Mouse (Mus musculus): ENCODE data around the gene Srp14.

The Srp14 gene

GRCm38 (mm10) chr2:118479550-118479909 lies at the start of gene Srp14:
Srp14 (minus strand) TSS chr2:118479711.
- DNase-seq, result peak; percentile 92 to 95

GRCm38 (mm10) chr2:118526545-118526944 lies 47.0 kb upstream of the Srp14 start:
- DNase-seq, result no peak

DNA sequence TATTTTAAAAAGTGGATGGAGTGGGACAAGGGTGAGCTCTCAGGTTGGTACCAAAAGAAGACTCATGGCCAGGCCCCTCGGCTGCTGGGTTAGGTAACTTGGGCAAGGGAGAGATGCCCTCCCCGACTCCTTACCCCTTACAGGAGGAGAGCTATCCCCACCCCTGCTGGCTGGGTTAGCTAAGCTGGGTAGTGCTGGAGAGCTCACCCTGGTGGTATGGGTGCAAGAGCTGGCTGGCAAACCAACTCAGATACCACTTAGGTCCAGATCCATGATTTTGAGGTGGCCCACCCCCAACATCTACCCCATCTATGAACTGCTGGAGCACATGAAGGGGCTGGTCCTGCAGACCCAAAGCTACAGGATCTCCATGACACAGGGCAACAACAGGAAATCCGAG lies 45.3 kb upstream of the Srp14 start:
- no peak for DNase-seq

- DNase-seq, result no peak
Measured at GRCm38 (mm10) chr2:118523163-118523730, 43.7 kb upstream of the Srp14 start.

- DNase-seq, result peak; percentile 49 to 73
Measured at GRCm38 (mm10) chr2:118522265-118522664, 42.8 kb upstream of the Srp14 start.

DNA sequence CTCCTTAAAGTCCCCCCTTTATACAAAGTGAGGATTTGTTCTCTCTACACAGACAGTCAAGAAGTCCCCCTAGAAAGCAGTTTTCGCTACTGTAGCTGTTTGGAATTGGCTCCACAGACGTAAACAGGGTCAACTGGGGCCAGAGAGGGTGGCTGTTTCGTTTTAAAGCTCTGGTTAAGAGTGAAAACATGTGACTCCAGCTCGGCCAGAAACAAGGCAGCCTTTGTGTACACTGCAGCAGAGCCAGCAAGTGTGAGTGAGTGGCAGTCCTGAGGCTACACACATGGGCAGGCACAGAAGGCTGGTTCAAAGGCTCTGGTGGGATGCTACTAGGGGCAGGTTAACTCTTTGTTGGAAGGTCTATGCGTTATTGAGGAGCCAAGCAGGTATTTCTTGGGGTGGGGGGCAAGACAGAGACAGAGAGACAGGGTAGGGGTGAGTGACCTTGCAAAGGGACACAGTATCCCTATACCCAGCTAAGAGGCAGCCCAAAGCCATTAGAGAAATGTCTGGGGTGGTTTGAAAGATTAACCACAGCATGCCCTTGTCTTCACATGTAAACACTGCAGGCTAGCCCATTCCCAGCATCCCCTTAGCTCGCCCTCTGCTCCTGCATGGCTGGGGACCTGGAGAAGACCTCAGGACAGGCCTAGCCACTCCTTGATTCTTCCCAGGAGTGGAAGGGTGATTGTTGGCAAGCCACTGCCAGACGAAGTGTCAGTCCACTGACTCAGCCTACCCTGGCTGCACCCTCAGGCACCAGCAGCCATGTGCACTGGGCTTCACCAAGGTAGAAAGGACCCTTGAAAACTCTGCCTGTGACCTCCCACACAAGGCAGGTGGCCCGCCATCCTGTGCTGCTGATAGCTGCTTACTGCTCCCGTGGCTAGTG lies 40.8 kb upstream of the Srp14 start:
- DNase-seq, result peak; percentile 72 to 80

DNA sequence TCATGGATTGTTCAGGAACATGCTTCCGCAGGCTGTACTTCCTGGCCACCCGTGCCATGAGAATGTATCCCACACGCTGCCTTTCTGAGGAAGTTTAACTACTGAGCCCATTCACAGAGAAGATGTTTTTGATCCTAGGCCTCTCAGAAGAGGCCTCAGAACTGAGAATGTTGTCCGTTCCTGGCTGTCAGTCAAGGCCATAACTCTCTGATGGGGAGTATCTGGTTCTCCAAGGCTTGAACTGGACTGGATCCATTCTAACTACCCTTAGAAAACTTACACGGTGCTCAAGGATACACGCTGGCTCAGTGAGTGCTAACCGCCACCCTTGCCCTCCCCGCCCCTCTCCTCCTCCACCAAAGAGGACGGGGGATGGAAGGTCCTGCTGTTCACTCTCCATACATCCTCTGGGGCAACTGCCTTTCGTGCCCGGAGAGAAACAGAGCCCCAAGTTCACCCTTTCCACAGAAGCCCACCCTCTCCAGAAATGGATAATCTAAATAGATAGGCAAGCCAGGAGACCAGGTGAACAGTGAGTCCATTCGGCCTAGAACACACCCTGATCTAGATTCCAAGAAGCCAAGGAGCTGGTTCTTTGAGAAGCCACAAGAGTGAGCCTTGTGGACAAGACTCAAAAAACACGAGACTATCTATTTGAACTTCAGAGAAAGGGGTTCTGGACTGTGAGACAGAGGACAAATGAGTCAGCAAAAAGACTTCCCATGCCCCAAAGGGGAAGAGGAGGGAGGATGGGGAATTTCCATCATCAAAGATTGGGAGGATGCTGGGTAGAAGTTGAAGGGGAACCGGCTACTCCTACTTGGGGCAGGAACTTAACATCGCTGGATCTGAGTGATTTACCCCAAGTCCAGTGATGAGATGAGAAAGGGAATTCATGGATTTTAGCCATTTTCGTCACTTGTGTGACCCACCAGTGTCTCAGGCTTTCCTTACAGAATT lies 33.2 kb upstream of the Srp14 start:
- DNase-seq, result no peak

- no peak for DNase-seq
Measured at GRCm38 (mm10) chr2:118511779-118512417, 32.4 kb upstream of the Srp14 start.

- peak; percentile 94 to 96 for DNase-seq
Measured at GRCm38 (mm10) chr2:118510447-118511310, 31.2 kb upstream of the Srp14 start.

DNA sequence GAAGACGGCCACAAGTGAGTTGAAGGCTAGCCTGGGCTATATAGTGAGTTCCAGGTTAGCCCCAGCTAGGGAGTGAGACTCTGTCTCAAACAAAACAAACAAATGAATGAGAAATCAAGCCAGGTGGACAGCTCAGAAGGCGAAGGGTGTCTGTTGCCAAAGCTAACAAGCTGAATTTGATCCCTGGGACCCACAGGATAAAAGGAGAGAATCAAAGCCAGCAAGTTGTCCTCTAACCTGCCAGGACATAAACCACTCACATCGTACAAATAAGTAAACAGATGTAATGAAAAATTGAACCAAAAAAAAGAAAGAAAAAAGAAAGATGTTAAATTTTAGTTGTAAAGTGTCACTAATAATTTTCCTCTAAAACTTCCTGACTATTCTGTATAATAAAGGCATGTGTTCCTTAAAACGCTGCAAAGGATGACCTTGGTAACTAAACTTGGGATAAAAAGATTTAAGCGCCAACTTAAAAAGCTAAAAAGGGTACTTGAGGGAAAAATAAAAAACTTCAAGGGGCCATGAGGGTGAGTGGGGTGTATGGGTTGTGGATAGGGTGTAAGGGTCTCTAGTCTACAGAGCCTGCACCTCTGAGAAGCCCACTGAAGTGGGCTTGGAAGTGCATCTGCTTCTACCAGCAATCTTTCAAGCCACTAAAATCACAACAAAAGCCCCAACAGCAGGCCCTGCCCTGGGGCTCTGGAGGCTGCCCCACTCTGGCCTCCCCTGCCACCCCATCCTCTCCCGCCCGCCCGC lies 30.4 kb upstream of the Srp14 start:
- DNase-seq, result no peak

DNA sequence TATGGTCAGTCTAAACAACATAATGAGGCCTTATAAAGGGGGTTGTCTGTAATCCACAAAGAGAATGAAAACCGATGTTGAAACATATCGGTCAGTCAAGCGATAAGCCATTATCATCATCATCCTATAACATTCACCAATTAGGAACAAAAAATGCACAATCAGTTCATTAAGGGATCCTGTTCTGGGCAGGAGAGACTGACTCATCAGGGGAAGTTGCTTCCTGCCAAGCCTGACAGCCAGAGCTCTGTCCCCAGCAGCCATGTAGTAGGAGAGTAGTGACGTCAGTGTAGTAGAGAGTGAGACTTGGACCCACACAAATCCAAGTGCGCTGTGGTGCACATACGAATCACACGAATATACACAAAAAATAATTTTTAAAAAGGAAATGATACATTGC lies 27.6 kb upstream of the Srp14 start:
- DNase-seq, result no peak

DNA sequence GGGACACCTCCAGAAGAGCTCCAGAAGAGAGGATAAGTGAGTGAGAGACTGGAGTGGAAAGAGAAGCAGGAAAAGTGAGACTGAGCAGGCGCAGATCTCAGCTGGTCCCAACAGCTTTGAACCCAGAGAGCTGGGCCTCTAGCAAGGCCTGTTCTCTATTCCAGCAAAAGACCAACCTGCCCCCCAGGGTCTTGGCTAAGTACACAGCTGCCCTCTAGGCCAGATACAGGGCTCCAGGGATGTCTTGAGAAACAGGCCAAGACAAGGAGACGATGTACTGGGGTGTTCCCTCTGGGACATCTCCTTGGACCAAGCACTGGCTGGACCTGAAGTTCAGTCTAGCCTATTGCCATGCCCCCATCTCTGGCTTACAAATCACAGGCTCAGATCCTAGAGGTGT lies 20.7 kb upstream of the Srp14 start:
- DNase-seq, result no peak

- DNase-seq, result peak; percentile 52 to 59
Measured at GRCm38 (mm10) chr2:118499135-118499961, 19.8 kb upstream of the Srp14 start.

GRCm38 (mm10) chr2:118498476-118498875 lies 19.0 kb upstream of the Srp14 start:
- DNase-seq, result no peak

DNA sequence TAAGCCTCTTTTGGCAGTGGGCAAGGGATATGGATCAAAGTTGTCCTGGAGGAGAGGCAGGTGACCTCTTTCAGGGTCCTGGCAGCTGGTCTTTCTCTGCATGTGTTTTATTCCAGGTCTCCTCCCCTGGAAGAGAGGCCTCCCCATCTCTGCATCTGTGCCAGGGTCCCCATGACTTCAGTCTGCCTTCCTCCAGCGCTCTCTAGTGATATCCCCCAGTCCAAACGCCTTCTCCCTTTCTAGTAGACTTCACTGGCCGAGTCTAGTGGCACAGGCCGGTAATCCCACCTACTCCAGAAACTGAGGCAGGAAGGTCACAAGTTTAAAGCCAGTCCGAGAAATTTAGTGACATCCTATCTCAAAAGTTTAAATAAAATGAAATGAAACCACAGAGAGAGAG lies 18.4 kb upstream of the Srp14 start:
- no peak for DNase-seq

DNA sequence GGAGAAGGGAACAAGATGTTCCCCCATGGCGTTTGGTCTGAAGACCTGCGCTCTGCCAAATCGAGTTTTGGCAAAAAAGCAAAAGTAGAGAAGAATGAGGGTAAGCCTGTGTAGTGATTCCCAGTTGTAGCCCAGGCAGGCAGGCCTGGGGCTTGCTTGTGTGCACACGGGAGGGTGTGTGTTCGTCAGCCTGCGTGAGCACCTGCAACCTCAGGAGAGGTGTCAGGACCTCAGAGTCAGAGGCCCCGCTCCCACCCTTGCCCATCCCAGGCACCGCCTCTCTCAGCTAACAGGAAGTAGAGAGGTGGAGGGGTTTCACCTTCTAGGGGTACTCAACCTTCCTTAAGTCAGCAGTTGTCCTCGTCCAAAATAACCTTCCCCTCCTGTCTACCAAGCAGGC lies 15.5 kb upstream of the Srp14 start:
- no peak for DNase-seq

- DNase-seq, result no peak
Measured at GRCm38 (mm10) chr2:118491741-118492395, 12.4 kb upstream of the Srp14 start.

GRCm38 (mm10) chr2:118491281-118491731 lies 11.8 kb upstream of the Srp14 start:
- peak; percentile 24 to 36 for DNase-seq
